Mouse (Mus musculus) left cerebral cortex, adult 2 months (tissue): Measurements from ENCODE around the gene Cul4a. TPM values are rescaled to one million over a fixed set of nuclear protein-coding genes. Genes with fewer than 3 reads are reported as not detected.
A peak's percentile ranks its signal among the peaks of the same experiment; 100 is the strongest.
"Not testable (repeated sequence)": the region's sequence is repeated elsewhere in the genome, so short reads cannot be mapped to it uniquely, and the experiment has no call there.

Experiments used
- DNase-seq, 2 experiments: peaks; one replicate each; pipeline ENCODE4 v3.0.0; 2021 to 2022; ENCODE audit warnings: low spot score in 2 of 2, mixed read lengths in 1 of 2; ENCODE audit errors: extremely low spot score in 1 of 2
- H3K27ac ChIP-seq: fragments of 200-600 bp; 2 replicates; pipeline ENCODE4 v1.8.1; 2022
- H3K4me3 ChIP-seq: fragments of 200-600 bp; 2 replicates; pipeline ENCODE4 v1.8.1; 2022
- CTCF ChIP-seq: fragments of 200-600 bp; IDR thresholded peaks from 2 replicates; pipeline ENCODE4 v1.8.1; 2022; ENCODE audit warnings: antibody characterized with exemption, mild to moderate bottlenecking, moderate library complexity
- intact Hi-C: fragments of 180-260 bp; cut with DNase I; formaldehyde crosslinking; loops from one replicate; pipeline ENCODE4 v1.15.1; 2025
- long read RNA-seq, 2 experiments: library from polyadenylated mRNA; stranded (forward); transcript quantifications; one replicate each; pipeline ENCODE4 v2.0.0; 2021; ENCODE audit warnings: borderline mapping rate in 2 of 2
- total RNA-seq, 2 experiments: library from RNA; stranded (reverse); gene quantifications; 2 replicates each; pipeline ENCODE4 v1.2.3; 2021

Gene Cul4a
- total RNA-seq = 10 to 100 TPM; 53.4 to 54.0 TPM
- long read RNA-seq, experiment 1, transcript Cul4a-201 (20 exons, 3,728 nt) = major isoform, 96 of 123 reads
- long read RNA-seq, experiment 1, partial matches to known transcripts = 5 of 123 reads
- long read RNA-seq, experiment 1, other reads (novel, unspliced or antisense) = 22 of 123 reads
- long read RNA-seq, experiment 2, transcript Cul4a-201 (20 exons, 3,728 nt) = major isoform, 67 of 91 reads
- long read RNA-seq, experiment 2, partial matches to known transcripts = 6 of 91 reads
- long read RNA-seq, experiment 2, other reads (novel, unspliced or antisense) = 18 of 91 reads

GRCm38 (mm10) chr8:13105087-13105881 lies at the start of gene Cul4a, which contains the start of gene Pcid2:
TSS of gene Cul4a (plus strand) at chr8:13105621.
TSS of gene Pcid2 (minus strand) at chr8:13105459.
- peak; percentile 96 to 97 for DNase-seq
- Histone ChIP-seq H3K27ac (peak within 1 kb of the TSS; percentile 96), H3K4me3 (peak within 1 kb of the TSS; percentile 97)
- intact Hi-C loops = loop anchor here (1.0 to 2.0 kb wide), 3 partner anchors 77 to 208 kb away; no protein-coding TSS in a partner anchor
- TF ChIP-seq CTCF = peak; percentile 60

- no peak for TF ChIP-seq CTCF
- DNase-seq = no peak
- Histone ChIP-seq H3K27ac (no peak overlapping the region), H3K4me3 (no peak overlapping the region)
- intact Hi-C loops = no loop called here
These were observed 48.1 kb upstream of the Cul4a start for GRCm38 (mm10) chr8:13057351-13057750.

GRCm38 (mm10) chr8:13060441-13061150 lies 44.8 kb upstream of the Cul4a start, which contains the start of gene Proz:
TSS of gene Proz (plus strand) at chr8:13060914.
- H3K4me3 ChIP-seq = no peak within 1 kb of the TSS
- no peak for DNase-seq
- intact Hi-C loops = no loop called here
- H3K27ac ChIP-seq = no peak within 1 kb of the TSS
- TF ChIP-seq CTCF = no peak

GRCm38 (mm10) chr8:13063112-13063511 lies 42.3 kb upstream of the Cul4a start:
- no peak overlapping the region for H3K27ac ChIP-seq
- TF ChIP-seq CTCF = no peak
- DNase-seq = no peak
- intact Hi-C loops = no loop called here
- H3K4me3 ChIP-seq = no peak overlapping the region

- no peak for DNase-seq
- TF ChIP-seq CTCF = no peak
- intact Hi-C loops = no loop called here
These were observed 32.2 kb upstream of the Cul4a start for GRCm38 (mm10) chr8:13073255-13073654.

GRCm38 (mm10) chr8:13075044-13075443 lies 30.4 kb upstream of the Cul4a start:
- Histone ChIP-seq H3K4me3 (no peak overlapping the region), H3K27ac (no peak overlapping the region)
- TF ChIP-seq CTCF = no peak
- intact Hi-C loops = no loop called here
- DNase-seq = no peak

More at GRCm38 (mm10) chr8:13073255-13073654, 32.2 kb upstream of the Cul4a start:
- Histone ChIP-seq H3K27ac (no peak overlapping the region), H3K4me3 (no peak overlapping the region)

GRCm38 (mm10) chr8:13075579-13075978 lies 29.8 kb upstream of the Cul4a start:
- DNase-seq, H3K27ac ChIP-seq, intact Hi-C loops, H3K4me3 ChIP-seq: not testable (repeated sequence)

GRCm38 (mm10) chr8:13077542-13077941 lies 27.9 kb upstream of the Cul4a start:
- Histone ChIP-seq H3K4me3 (no peak overlapping the region), H3K27ac (no peak overlapping the region)
- no peak for DNase-seq
- TF ChIP-seq CTCF = no peak
- intact Hi-C loops = no loop called here

- Histone ChIP-seq H3K27ac (peak overlapping the region; percentile 96), H3K4me3 (peak overlapping the region; percentile 97)
- peak; percentile 90 to 94 for DNase-seq
- TF ChIP-seq CTCF = no peak
- intact Hi-C loops = loop anchor here (1.0 to 2.0 kb wide), 3 partner anchors 76 to 208 kb away; no protein-coding TSS in a partner anchor
These were observed 732 bp upstream of the Cul4a start for GRCm38 (mm10) chr8:13104691-13105086.

GRCm38 (mm10) chr8:13105908-13106551 lies 609 bp downstream of the Cul4a start:
- no peak for TF ChIP-seq CTCF
- intact Hi-C loops = loop anchor here (1.0 to 2.0 kb wide), 3 partner anchors 78 to 209 kb away; no protein-coding TSS in a partner anchor
- H3K27ac ChIP-seq = peak overlapping the region; percentile 91
- H3K4me3 ChIP-seq = peak overlapping the region; percentile 97
- peak; percentile 32 to 43 for DNase-seq

- no peak for TF ChIP-seq CTCF
- no peak overlapping the region for H3K27ac ChIP-seq
- intact Hi-C loops = no loop called here
- no peak for DNase-seq
- no peak overlapping the region for H3K4me3 ChIP-seq
These were observed 2.7 kb downstream of the Cul4a start for GRCm38 (mm10) chr8:13107990-13108638.
